Mouse (Mus musculus): ENCODE data around the gene Fbxo44.
"Not testable (repeated sequence)": the region's sequence is repeated elsewhere in the genome, so short reads cannot be mapped to it uniquely, and the experiment has no call there.

GRCm38 (mm10) chr4:148188767-148189166, 28.5 kb upstream of the Fbxo44 start:
- not testable (repeated sequence) for TF ChIP-seq POLR2A (IDR thresholded peaks at IDR 0.05; ENCODE audit: low read depth, low read length); CTCF (IDR thresholded peaks at IDR 0.05; ENCODE audit: borderline replicate concordance, insufficient read depth, low read length)

Data from embryonic fibroblast, embryonic 13.5 days (primary cell).